Mouse (Mus musculus): ENCODE data around the gene Cnbd2.

Cnbd2 gene

DNA sequence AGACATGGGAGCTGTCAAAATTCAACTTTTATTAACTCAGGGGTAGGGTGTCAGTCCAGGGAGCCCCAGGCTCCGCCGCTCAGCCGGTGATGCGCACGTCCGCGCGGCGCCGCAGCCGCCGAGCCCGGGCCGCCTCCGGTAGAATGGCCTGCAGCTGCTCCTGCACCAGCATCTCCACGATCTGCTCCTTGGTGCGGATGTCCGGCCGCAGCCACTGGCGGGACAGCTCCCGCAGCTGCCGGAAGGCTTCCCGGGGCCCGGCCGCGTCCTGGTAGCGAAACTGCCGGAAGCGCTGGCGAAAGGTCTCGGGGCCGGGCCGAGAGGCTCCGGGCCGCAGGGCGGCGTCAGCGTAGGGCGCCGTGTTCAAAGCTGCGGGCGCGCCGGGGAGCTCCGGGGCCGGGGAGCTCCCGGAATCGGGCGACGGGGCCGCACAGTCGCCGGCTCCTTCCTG, 233 bp upstream of the Cnbd2 start:
- no peak for DNase-seq

DNA sequence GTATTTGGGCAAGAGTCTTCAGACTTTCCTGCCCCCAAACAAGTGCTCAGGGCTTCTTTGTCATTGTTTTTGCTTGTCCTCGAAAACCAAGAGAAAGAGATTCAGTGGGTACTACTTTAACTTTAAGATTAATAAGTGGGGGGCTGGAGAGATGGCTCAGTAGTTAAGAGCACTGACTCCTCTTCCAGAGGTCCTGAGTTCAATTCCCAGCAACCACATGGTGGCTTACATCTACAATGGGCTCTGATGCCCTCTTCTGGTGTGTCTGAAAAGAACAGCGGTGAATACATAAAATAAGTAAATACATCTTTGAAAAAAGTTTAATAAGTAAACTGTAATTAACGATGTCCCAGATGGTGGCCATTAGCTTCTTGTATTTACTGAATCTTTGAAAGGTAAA, 1.1 kb downstream of the Cnbd2 start:
- DNase-seq, result peak; percentile 11

DNA sequence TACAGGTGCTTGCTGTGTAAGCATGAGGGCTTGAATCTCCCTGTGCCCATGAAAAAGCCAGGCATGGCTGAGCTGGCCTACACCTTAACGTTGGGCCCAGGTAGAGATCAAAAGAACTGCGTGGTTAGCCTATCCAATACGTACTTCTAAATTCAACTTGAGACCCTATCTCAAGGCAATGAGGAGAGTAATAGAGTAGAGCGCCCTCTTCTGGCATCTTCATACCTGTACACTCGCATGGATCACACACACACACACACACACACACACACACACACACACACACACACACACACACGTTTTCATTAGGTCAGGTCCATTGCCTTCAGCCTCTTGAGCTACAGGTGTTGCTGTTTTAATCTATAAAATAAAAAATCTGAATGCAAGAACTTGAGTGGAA, 2.7 kb downstream of the Cnbd2 start:
- DNase-seq, result no peak

DNA sequence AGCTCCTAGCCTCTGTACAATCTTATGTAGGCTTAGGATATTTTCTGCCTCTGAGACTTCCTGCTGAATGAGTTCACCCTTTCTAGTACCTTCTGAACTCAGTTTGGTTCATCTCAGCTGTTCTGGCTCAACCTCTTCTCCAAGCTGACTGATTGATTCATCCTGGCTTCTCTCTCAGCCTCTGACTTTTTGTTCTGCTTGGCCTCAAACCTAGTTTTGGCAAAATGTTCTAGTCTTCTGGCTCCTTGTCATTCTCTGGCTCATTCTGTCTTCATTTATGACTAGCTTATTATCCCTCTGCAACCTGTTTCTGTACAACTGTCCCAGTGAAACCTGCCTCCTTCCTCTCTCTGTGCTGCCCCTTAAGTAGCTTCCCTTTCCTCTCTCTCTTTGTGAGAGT, 6.4 kb downstream of the Cnbd2 start:
- DNase-seq, result no peak

DNA sequence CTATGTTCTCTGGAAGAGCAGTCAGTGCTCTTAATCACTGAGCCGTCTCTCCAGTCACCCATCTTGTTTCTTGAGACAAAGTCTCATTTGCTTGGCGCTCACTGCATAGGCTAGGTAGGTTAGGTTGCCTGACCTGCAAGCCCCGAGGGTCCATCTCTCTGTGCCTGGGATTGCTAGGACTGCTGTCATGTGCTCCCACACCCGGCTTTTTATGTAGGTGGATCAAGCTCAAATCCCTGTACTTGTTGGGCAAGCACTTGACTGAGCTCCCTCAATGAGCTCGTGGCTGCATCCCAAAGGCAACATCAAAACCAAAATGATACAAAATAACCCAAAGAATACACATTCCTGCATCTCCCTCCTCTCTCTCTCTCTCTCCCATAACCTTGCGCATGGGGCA, 9.4 kb downstream of the Cnbd2 start:
- DNase-seq, result no peak

DNA sequence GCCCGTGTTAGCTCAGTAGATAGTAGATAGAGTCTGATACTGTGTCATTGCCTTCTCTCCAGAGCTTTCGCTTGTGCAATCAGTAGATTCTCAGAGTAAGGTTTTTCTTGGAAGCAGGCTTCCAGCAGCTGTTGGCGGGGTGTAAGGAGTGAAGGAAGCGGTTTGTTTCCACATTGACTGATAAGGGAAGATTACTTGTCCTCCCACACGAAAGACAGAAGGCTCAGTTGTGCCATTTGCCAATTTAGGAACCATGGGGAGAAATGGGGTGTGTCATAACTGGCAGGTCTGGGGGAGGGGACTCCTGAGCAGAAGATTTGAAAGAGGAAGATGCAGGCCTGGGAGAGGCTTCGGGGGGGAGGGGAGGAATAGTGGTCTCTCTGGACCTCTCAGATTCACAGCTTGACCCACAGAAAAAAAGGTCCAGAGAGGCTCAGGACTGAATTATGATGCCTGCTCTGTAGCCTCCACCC, 12.1 kb downstream of the Cnbd2 start:
- DNase-seq, result no peak

DNA sequence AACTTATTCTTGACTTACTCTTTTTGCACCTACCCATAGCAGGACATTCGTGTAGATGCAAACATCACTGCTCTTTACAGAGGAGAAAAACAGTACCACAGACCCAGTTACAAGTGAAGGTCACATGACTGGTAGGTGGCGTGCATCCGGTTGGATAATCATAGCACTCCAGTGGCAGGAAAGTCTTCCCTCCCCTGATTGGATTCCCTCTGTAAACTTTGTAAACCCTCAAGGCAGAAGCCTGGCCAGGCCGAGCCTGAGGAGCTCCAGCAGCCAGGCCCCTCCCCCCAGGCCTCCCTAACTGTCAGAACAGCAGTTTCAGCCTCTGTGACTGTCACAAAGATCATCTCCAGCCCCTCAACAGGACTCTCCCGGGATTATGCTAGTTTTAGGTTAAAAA, 12.6 kb downstream of the Cnbd2 start:
- no peak for DNase-seq

DNA sequence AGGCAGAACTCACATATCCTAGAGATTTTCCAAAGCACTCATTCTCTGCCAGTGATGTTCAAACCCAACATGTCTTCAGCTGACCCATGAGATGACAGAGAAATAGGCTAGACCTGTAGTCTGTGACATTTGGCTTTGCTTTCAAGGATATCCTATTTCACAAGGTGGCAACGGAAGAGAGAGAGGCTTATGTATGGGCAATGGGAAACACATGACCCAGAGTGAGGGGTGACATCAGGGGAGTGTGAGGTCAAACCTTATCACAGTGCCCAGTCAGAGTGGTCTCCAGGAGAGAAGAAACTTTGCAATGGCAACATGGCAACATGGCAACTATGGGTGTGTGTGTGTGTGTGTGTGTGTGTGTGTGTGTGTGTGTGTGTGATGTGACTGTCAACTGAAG, 18.6 kb downstream of the Cnbd2 start:
- no peak for DNase-seq

DNA sequence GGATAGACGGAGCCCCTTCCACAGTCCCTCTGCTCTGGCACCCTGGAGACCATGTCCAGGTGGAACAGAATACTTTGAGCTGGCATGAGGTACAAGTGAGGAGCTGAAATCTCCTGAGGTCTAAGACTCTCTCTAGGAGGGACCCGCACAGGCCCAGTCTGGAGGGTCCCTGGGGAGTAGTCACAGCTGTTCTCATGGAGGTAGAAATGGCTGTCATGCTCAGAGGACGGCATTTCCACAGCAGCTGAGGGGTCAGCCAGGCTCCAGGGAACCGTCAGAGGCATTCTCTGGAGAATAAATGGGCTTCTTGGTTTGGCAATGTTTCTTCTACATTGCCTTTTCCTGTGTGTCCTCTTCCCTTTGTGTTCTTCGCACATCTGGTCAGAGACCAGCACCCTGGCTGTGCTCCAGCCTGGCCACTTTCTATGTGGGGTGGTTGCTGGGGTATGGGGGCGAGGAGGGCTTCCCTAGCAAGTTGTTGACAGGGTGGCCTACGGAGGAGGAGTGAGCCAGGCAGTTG, 19.4 kb downstream of the Cnbd2 start:
- DNase-seq, result no peak

DNA sequence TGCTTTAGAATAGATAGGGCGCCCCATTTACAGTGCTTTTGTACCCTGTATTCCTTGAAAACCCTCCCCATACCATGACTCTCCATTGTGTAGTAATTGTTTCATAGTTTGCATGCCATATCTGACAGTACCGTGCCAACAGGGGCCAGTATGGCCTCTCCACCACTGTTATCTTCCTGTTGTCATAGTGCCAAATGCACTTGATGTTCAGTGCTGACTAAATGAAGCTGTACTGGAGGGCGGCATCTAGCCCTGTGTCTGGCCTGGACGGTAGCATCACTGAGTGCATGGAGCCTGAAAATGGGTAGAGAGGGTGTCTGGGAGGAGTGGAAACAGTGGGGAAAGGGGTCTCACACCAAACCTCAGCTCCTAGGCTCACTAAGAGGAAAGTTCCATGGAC, 28.0 kb downstream of the Cnbd2 start:
- no peak for DNase-seq

DNA sequence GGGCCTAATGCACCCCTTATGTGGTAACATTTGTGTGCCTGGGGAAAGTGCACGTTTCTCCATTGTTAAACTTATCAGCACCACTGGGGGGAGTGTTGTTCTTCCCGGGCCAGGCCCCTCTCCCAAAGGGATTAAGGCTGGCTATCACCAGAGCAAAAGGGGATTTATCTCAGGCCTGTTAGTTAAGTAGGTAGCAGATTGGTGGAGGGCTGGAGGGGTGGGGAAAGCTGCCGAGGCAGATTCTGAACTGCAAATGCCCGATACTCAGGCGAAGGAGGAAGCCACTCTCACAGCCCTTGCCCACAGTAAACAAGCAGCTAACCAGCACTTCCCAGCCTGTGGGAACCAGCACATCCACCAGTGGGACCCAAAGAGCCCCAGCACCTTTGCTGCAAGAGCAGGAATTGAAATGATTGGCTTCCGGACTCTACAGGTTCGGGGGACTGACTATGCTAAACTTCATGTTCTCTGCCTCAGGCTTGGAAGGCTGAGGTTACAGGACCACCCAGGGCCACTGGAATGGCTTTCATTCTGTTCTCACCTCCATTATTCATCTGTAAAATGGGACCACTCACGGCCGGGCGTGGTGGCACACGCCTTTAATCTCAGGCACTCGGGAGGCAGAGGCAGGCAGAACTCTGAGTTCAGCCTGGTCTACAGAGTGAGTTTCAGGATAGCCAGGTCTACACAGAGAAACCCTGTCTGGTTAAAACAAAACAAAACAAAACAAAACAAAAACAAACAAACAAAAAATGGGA, 32.9 kb downstream of the Cnbd2 start:
- DNase-seq, result peak; percentile 83

DNA sequence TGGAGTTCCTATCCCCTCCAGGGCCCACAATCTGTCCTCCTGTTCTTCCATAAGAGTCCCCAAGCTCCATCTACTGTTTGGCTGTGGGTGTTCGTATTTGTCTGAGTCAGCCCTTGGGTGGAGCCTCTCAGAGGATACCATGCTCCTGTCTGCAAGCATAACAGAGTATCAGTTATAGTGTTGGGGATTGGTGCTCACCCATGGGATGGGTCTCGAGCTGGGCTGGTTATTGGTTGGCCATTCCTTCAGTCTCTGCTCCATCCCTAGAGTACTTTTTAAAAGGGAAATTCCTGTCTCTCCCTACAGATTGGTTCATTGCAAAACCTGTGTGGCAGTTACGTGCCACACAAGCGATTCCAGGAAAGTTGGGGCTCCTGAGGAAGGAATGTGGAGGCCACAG, 36.7 kb downstream of the Cnbd2 start:
- no peak for DNase-seq

DNA sequence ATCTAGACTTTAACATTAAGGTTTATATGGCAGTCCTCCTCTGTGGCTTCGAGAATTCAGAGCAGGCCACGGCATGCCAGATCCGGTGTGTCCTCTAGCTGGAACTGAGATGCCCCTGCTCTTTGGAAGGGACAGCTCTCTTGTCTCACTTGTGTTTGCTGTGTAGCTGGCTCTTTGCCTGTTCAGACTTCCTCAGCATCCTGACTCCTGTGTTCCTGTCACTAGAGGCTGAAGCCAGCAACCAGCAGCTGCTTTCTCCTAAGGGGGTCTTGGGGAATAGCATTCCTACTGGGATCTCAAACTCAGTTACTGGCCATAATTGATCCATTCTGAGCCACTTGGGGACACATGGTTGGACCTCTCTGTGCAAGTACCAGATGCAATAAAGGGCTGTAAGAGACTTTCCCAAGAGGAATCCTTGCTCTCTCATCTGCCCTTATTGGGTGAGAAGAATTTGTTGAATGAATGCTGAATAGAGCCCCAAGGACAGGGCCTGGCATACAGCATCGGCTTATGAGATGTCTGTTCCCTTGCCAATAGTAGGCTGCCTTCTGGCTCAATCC, 37.3 kb downstream of the Cnbd2 start:
- no peak for DNase-seq

DNA sequence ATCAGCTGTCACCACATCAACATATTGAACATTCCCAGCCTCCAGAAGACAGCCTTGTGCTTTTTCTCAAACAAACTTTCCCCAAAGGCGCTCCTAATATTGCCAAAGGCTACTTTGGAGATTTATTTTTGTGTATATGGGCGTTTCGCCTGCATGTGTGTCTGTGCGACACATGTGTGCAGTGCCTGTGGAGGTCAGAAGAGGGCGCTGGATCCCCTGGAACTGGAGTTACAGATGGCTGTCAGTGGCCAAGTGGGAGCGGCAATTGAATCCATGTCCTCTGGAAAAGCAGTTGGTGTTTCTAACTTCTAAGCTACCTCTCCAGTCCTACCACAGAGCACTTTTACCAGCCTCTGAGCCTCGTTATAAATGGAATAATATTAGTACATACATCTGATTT, 39.1 kb downstream of the Cnbd2 start:
- no peak for DNase-seq

DNA sequence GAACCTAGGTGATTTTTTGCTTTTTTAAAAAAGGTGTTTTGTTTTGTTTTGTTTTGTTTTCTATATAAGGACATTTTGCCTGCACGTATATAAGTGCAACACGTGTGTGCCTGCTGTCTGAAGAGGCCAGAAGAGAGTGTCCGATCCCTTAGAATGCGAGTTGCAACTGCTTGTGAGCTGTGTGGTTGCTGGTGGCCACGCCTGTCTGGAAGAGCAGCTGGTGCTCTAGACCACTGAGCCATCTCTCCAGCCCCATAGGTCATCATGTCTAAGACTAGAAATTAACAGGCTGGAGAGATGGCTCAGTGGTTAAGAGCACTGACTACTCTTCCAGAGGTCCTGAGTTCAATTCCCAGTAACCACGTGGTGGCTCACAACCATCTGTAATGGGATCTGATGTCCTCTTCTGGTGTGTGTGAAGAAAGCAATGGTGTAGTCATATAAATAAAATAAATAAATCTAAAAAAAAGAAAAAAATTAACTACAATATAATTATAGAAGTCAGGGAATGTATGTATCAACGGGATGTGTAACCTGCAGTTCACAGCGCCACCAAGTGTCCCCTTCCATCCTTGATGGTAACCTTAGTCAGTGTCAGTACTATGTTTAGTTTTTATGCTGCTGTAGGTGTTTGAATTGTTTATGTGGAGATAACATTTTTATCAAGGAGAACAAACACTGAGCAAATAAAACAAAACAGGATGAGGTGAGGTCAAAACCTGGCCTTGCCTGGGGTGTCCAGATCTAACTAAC, 40.5 kb downstream of the Cnbd2 start:
- no peak for DNase-seq

DNA sequence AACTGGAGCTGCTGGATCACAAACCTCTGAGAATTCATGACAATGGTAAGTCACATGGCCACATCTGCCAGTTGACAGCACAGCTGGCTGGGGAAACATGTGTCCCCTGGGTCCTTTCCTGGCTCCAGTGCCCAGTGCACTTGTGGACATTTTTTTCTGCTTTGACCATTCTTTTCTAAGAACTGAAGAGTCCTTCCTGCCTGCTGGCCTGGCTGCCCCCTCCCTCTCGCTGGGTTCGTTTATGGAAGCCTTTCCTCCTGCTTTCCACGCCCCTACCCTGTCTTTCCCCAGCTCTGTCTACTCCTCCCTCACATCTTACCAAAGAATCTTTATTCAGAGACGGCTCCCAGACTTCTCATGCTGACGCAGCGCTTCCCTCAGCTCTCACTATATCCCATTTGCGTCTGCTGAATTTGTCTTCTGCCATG, 41.2 kb downstream of the Cnbd2 start:
- DNase-seq, result peak; percentile 6

DNA sequence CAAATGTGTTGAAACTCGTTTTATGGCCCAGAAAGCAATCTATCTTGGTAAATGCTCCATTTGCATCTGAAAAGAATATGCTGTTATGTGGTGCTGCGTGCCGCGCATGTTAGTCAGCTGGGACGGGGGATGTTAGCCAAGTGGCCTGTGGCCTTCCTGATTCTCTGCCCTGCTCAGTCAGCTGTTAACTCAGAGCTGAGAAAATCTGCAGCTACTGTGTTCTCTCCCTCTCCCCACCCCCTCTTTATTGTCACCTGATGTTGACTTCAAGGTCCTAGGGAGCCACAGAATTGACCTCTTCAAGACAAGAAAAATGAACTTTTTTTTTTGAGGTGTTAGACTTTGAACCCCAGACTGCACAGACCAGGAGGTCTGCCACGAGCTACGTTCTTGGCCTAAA, 43.9 kb downstream of the Cnbd2 start:
- peak; percentile 11 for DNase-seq

DNA sequence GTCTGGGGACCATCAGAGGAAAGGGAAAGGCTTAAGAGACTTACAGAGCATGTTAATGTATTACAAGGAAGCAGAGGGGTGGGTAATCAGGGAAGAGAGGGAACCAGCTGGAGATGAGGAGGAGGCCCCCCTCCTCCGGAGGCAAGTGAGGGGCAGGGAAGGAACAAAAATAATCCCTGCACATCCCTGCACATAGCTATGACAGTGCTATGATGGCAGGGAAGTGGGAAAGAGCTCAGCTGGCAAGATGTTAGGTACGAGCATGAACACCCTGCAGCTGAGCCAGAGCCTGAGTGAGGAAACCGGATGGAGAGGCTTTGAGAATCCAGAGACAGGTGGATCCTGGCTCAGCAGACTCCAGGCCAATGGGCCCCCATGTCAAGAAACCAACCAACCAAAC, 56.4 kb downstream of the Cnbd2 start:
- DNase-seq, result no peak

DNA sequence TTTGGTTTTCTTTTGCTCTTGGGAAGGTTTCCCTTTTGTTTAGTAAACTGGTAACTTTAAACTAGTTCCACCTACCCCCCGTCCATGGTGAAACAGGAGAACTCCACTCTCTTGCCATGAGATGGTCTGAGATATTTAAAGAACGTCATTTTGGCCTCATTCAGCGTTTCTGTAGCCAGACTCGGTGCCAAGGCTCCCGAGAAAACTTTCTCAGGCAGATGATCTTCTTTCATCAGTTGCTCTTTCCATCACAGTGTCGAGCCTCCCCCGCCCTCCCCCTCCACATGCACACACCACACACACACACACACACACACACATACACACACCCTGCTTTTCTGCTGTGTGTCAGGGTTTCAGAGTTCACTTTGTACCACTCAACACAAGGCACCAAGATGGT, 58.8 kb downstream of the Cnbd2 start:
- no peak for DNase-seq

DNA sequence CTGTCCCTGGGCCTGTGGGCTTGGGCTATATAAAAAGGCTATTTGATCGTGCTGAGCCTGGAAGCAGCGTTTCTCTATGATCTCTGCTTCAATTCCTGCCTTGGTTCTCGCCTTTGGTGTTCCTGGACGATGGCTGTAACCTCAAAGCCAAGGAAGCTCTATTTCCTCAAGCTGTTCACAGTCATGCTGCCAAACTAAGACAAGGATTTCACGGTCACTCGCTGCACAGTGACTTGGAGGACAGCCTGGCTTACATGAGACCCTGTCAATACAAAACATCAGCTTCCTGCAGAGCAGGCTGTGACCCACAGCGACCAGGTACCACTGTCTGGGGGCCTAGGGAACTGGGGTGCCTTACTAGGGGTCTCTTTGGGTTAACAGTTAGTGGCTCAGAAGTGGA, 64.9 kb downstream of the Cnbd2 start:
- DNase-seq, result no peak

DNA sequence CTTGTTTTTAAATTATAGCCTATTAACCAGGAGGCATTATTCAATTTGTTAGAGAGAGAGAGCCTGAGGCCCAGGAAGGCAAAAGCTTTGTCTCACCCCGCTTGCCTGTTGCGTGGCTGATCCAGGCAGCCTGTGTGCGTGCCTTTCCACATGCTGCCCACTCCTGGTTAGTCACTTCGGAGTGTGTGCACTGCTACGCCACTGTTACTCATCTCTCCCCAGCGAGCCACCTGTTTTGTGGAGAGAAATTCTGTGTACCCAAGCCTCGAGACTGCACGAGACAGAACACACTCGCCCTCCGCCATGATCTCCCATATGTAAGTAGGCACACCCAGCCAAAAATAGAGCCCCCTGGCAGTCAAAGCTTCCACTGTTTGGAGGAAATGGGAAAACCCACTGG, 67.8 kb downstream of the Cnbd2 start:
- DNase-seq, result no peak

DNA sequence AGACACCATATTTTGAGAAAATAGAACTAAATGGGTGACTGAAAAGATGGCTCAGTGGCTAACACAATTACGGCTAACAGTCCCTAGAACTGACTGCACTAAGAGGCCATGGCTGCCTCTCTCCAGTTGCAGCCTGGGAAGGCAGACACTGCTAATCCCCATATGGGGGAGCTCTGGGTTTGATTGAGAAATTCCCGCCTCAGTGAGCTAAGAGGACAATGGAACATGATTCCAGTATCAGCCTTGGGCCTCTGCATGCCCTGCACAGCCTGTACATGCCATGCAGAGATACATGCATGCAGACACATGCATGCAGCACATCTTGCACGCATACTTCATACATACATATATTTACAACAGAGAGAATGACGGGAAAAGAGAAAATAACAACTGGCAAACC, 69.3 kb downstream of the Cnbd2 start:
- peak; percentile 74 for DNase-seq

DNA sequence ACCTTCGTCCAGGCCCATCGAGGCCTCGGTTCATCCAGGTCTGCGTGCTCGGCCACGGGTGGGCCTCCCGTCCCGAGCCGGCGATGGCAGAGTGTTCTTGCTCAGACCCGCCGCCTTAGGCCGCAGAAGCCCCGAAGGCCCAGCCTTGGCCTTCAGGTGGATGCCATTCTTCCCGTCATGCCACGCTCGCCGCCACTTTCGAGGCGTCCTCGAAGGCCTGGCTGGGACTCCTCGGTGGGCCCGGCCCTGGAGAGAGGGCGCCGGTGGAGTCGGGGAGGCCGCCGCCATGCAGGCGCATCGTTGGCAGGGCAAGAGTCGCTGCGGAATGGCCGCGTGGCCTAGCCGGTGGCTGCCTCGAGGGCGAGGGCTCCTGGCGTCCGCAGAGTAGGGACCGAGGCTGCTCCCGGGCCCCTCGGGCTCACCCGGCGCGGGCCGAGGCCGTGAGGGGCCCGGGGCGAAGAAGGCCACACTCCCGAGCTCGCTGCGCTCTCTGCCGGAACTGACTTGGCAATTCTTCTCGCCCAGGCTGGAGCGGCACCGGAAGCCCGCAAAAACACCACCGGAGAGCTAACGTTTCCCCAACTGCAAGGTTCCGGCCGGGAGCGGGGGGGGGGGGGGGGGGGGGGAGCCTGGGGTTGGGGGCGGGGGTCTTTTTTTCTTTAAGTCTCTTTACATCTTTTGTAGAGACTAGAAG, 80.5 kb downstream of the Cnbd2 start:
- peak; percentile 87 for DNase-seq
